Mouse (Mus musculus): Measurements from ENCODE around the gene Rb1.

Gene Rb1

DNA sequence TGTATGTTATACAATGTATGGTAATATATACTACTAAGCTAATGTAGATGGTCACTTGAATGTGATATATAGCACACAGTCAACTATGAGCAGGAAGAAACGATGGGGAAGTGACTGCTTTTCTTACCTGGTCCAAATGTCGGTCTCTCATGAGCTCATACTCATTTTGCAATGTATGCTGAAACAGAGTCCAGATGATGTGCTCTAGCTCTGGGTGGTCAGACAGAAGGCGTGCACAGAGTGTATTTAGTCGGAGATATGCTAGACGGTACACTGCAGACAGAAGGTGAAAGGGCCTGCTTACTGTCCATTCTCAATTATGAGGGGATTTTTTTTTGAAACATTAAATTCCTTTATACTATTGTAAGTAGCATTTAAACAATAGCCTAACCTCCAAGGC is 114.1 kb downstream of the Rb1 start:
- no peak for DNase-seq (ENCODE audit: low read depth, low spot score)

DNA sequence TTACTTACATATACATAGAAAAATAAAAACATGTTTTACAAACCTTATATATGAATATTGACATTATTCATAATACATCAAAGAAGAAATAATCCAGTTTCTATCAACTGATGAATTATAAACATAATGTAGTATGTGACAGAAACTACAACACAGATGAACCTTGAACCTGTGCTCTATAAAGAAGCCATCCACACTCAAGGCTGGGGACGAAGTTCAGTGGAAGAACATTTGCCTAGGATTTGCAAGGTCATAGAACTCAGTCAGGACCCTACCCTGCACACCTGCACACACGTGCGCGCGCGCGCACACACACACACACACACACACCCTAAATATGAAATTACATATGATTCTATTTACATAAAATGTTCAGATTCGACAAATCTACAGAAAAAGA is 115.4 kb downstream of the Rb1 start:
- no peak for DNase-seq (ENCODE audit: low read depth, low spot score)

DNA sequence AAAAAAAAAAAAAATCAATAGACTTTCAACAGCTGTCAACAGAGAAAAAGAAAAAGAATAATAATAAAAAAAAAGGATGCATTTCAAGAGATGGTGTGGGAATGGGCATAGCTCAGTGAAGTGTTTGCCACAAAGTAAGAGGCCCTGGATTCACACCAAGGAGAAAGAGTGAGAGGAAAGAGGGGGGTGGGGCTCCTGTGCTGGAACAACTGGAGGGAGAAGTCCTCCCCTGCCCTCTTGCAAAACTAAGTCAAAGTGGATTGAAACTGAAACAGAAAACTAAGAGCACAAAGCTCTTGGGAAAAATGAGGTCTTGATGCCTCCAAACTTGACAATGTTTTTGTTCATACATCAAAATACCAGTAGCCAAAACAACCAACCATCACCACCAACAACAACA is 116.4 kb downstream of the Rb1 start:
- no peak for DNase-seq (ENCODE audit: low read depth, low spot score)

DNA sequence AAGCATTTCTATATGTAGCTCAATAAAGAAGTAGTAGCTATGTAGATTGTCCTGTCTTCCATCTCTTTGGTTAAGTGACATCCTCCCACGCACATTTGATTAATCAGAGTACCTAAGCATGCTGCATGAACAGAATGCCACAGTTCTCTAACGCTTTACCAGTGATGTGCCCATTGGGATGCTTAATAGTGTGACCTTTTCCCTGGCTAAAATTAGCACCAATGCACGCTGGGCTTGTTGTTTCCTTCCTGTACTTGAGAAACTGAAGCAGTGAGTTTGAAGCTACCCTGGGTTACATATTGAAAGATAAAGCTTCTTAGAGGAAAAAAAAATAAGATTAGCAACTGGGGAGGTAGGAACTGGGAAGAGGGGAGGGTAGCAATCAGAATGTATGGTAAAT is 121.6 kb downstream of the Rb1 start:
- no peak for DNase-seq (ENCODE audit: low read depth, low spot score)

DNA sequence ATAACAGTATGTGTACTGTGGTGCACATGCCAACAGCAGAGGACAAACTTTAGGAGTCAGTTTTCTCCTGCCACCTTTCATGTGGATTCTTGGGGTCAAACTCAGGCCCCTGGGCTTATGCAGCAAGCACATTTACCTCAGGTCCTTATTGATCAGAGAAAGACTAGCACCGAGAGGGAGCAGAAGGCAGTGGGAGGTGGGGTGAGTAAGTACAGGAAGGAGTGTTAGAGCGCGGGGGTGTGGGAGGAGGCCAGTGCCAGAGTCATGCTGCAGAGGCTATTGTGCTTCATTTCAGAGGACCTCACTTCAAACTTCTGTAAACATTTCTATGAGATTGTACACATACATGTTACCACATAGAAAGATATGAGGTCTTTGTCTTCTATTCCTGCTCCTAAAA is 124.2 kb downstream of the Rb1 start:
- no peak for DNase-seq (ENCODE audit: low read depth, low spot score)

DNA sequence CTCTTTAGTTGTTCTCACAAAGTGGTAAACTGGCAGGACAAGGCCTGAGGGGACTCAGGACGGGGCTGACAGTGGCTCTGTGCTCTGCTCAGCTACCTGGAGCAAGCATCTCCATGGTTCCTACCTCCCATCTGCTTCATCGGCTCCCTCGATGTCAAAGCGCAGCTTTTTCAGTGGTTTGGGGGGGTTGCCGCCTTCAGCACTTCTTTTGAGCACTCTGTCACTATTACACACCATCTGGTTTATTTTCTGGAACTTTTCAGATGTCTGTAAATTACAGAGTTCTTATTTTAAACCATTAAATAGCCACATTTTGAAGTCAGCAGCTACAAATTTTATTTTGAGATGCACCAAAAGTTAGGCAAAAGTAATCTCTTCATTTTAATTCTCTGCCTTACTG is 126.6 kb downstream of the Rb1 start:
- no peak for DNase-seq (ENCODE audit: low read depth, low spot score)

DNA sequence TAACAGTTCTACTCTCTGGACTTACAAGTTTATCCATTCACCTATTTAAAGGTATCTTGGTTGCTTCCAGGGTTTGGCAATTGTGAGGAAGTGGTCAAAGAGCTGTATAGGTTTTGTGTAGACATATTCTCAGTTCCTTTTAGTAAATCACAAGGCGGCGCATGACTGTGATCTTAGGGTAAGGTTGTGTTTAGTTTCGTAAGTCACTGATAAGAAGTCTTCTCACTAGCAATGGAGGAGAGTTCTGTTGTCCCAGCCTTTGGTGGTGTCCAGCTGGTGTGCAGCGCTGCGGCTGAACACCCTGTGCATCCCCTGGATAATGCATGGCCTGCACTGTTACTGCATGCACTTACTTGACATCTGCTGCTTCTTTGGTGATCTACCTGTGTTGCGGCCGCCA is 138.7 kb downstream of the Rb1 start:
- DNase-seq (ENCODE audit: low read depth, low spot score): no peak

DNA sequence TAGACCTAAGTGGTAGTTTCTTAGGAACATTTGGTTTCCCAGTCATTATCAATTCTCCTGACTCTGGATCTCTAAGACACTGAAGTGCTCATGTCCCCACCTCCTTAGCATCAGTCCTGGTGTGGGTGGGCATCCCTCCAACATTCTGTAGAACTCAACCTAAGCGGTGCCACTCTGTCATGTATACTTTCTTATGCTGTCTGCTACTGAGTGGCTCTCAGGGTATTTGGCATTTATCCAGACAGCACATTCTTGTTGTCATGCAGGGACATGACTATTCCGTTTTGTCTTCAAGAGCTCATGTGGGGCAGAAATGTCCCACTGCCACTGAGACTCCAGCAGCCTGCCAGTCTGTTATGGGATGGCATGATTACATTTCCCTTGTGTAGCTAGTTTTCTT is 144.5 kb downstream of the Rb1 start:
- DNase-seq (ENCODE audit: low read depth, low spot score): no peak

DNA sequence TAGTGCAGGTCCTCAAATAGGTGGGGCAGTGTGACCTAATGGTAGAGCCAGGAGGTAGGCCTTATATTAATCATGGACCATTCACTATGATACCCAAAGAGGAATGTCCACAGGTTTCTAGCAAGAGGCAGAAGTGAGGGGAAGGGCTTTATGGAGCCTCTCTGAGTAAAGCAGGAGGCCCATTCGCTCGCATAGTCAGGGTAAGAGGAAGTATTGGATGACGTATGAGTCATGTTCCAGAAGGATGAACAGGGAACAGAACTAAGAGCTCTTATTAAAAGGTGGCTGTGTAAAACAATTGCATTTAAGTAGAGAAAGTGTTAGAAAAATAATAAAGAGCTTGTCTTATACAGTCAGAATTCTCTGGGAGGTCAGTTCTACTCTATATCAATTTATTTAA is 145.0 kb downstream of the Rb1 start:
- DNase-seq (ENCODE audit: low read depth, low spot score): no peak

DNA sequence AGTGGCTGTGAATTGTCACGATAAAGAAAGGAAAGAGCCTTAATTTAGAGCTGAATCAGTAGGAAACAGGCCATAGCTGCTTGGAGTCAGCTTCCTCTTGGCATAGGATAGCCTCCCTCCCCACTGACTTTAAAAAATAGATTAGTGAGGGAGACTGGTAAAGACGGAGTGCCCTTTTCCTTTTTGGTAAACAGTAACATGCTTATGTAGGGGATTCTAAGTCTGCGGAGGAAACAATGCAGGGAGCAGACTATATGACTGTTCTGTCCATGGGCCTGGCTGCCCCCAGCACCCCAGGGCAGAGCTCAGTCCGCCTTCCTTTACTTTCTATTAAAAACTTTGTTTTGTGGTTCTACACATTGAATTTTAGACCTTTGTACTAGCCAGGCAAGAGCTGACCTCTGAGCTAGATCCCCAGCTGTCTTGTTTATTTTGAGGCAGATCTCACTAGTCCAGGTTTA is 146.4 kb downstream of the Rb1 start:
- no peak for DNase-seq (ENCODE audit: low read depth, low spot score)

DNA sequence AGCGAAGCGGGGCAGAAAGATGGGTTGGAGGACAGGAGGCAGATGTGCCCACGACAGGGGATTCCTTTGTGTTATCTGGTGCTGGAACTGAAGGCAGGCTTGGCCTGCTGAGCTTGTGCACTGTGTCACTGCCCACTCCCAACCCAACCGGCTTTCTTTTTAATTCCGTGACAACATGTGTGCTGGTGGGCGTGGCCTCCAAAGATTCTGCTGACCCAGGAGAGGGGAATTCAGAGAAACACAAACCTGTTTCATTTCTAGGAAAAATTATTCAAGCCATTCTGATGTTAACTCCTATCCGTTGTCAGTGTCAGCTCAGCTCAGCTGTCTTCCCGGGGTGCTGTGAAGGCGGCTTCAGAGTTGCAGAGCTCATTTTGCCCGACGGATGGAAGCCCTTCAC is 147.7 kb downstream of the Rb1 start:
- no peak for DNase-seq (ENCODE audit: low read depth, low spot score)

DNA sequence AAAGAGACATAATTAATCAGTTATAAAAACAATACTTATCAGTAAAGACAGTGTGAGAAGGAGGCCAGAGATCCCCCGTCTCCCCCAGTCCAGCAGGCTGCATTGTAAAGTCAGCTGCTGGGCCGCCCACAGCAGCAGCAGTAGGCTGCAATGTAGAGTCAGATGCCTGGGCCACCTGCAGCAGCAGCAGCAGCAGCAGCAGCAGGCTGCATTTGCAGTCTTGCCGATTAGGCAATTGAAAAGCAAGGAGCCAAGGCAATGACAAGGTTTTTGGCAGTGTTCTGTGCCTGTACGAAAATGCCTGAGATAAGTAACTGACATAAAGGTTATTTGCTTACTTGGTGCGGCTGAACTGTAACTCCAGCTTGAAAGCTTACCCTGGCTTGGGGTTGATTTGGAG is 149.4 kb downstream of the Rb1 start:
- no peak for DNase-seq (ENCODE audit: low read depth, low spot score)

DNA sequence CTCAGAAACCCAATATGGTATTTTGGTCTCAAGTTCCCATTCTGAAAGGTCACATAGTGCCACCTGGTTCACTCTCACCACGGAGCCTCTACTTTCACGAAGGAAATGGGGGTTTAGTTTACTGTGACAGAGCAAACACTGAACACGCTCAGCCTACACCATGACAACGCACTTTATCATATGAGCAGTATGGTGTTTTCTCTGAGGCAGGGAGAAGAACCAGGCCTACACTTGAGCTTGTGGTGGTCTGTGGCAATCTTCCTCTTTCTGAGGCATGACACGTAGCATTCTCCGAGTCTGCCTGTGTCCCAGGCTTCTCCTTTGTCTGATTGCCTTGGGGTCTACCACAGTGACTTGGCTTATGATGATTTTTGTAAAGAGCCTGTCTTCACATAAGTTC is 149.8 kb downstream of the Rb1 start:
- no peak for DNase-seq (ENCODE audit: low read depth, low spot score)

DNA sequence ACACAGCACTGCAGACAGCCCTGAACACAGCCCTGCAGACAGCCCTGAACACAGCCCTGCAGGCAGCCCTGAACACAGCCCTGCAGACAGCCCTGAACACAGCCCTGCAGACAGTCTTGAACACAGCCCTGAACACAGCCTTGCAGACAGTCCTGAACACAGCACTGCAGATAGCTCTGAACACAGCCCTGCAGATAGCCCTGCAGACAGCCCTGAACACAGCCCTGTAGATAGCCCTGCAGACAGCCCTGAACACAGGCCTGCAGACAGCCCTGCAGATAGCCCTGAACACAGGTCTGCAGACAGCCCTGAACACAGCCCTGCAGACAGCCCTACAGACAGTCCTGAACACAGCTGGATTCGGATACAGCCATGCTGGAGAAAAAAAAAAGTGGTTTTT is 150.6 kb downstream of the Rb1 start:
- no peak for DNase-seq (ENCODE audit: low read depth, low spot score)

DNA sequence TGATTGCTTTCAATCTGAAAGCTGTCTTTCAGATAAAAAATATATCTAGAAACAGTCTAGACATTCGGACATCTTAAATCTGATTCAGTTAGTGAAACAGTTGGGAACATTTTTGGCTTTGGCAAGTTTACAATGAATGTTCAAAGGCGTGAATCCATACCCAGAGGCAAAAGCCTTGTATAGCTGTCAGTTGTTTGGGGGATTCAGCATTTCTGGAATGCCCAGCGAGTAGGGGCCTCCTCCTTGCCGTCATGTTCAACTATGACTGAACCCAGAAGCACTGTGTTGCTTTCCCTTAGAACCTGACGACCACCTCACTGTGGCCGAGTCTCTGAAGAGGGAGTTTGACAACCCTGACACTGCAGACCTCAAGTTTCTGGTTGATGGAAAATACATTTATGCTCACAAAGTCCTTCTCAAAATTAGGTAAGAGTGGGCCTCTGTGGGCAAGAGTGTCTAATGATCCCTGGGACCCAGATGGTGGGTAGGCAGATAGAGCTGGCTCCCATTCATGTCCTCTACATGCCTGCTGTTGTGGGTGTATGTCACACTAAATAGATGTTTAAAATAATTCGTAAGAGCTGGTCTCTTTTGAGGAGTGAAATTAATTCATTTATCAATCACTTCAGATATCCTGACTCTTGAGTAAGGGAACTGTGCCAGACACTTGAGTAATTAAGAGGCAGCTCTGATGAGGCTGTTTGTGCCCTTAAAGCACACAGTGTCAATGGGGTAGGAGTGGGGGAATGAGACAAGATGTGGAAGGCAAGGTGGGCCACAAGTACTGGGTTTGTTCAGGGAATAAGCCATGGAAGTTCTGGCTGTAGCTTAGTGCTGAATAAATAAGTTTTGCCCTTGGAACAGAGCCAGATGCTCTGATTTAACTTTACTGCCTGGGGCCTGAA is 151.3 kb downstream of the Rb1 start:
- no peak for DNase-seq (ENCODE audit: low read depth, low spot score)

DNA sequence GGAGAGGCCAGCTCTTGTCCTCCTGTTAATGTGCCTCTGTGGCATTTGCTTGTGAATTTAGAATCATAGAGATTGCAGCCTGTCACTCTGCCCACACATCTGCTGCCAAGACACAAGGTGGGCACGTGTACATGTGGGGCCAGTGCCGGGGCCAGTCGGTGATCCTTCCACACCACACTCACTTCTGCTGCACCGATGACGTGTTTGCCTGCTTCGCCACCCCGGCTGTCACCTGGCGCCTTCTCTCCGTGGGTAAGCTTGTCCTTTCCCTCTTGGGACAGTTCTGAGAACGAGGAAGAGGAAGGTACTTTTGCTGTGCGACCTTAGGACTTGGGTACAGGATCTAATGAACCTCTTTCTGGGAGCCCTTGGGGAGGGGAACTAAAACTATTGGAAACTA is 152.0 kb downstream of the Rb1 start:
- DNase-seq (ENCODE audit: low read depth, low spot score): no peak

DNA sequence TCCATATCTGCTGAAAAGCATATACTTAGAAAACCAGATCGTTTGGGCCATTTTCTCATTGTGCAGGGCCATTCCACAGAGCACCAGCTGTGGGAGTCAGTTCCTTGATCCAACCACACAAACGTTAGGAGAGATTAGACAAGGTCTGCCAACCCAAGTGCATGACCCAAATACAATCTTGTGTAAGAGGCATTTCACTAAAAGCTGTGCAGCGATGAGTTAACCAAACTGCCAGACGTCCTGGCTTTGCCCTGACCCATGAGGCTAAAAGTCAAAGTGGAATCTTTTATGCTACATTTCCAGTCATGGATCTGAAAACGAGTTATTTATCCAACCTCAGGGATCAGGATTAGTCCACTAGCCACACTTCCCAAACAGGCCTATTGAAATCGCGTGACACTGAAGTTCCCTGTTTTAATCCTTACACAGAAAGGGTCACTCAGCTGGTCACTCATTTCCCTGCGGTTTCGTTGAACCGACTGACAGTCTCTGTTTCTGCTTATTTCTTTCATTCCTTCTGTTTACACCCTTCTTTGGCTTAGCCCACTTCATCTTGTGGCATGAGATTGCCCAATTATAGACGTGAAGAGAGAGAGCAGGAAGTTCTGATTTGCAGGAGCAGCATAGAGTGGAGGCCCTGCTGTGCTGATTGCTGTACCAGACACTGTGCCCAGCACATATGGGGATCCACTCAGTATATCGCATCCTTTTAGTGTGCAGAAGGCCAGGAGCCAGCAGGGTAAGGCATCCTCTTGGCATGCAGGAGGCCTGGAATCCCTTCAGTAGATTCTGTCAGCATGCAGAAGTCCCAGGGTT is 153.2 kb downstream of the Rb1 start:
- DNase-seq (ENCODE audit: low read depth, low spot score): no peak

DNA sequence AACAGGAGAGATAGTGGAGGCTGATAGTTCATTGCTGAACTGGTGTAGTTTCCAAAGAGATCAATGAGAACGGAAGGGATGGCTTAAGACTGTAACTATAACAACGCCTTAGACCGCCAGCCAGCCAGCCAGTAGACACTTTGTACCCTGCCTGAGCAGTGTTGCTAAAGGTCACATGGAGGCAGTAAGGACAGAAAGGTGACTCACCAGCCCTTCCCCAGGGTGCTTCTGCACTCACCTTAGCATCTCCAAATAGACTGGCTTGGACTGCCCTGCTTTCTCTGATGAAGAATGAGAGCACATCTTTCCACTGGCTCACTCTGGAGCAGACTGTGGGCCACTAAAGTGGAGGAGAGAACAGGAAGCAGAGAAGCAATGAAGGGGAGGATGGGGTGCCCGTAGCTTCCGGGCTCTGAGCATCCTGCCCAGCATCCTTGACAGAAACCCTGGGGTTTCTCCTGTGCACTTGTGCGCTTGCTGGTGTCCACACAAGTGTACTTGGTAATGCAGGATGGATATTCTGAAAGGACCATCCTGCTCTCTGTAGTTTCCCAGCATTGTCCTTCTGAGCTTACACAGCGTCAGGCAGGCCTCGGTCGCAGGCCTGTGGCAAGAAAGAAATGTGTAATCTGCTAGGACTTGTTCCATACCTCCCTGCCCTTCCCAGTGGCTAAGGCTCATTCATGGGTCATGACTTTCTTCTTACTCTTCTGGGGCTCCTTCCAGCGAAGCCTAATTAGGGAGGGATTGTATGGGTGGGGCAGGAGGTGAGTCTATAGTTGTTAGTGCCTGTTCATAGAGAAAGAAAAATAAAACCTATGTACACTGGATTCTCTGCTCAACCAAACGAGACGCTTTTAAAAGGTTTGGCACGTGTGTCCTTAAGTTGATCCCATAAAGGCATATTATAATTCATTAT is 155.4 kb downstream of the Rb1 start:
- DNase-seq (ENCODE audit: low read depth, low spot score): no peak

DNA sequence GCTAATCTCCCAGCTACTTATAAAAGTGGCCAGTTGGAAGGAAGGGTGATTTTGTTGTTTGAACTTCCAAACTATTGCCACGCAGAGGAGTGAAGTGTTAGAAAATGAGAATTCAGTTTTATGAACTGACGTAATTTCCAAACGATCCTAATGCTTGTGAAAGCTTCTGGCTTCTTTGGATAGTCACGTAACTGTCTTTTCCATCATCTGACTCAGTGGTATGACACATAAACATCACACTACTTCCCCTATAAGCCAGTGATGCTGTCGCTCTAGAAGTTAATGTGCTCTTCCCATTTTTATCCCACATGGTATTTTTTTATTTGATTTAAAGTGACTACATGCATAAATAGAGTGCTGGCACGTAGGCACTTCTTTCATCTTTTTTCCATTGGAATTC is 157.0 kb downstream of the Rb1 start:
- DNase-seq (ENCODE audit: low read depth, low spot score): no peak

DNA sequence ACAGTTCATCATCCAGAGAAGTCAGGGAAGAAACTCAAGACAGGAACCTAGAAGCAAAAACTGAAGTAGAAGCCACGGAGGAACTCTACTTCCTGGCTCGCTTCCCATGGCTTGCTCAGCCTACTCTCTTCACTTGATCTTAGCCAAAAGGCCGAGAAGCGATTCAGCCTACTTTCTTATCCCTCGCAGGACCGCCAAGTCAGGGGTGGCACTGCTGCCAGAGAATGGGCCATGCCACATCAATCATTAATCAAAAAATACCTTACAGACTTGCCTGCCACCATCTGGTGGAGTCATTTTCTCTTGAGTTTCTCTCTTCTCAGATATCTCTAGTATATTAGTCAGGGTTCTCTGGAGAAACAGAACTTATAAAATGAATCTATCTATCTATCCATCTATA is 160.5 kb downstream of the Rb1 start:
- DNase-seq (ENCODE audit: low read depth, low spot score): no peak

DNA sequence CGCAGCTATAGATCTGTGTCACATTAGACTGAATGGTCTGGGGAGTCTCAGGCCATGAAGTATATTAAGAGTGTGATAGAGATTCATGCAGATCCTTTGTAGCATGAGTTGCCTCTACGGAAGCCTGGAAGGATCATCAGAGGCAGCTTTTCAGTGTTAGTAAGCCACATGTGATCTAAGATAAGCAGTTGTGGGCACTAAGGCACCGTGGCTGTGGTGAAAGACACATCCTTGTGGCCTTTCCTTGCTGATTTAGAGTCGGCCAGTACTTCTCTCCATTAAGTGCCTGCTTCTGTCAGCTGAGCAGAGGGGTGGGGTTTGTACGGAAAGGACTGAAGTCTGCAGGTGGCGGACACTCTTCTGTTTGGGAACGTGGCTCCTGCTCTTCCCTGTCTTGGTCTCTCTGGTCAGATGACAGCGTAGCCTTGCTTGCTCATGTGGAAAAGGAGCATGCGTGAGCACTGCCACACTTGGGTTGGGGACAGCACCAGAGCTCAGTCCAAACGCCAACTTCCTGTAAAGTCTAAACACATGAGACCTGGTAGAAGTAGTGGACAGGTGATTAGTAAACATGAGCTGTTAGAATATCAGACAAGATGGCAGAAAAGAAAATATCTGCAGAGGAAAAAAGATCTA is 162.1 kb downstream of the Rb1 start:
- DNase-seq (ENCODE audit: low read depth, low spot score): no peak
